Mouse (Mus musculus) heart, postnatal 36 days (tissue): ENCODE measurements around the gene Tmem260. TPM values are rescaled to one million over a fixed set of nuclear protein-coding genes. Genes with fewer than 3 reads are reported as not detected.
"Not testable (repeated sequence)": the region's sequence is repeated elsewhere in the genome, so short reads cannot be mapped to it uniquely, and the experiment has no call there.

Source experiments
- DNase-seq, 2 experiments: peaks; one replicate each; pipeline ENCODE4 v3.0.0; 2021 to 2022
- intact Hi-C: fragments of 180-260 bp; cut with DNase I; formaldehyde crosslinking; loops from one replicate; pipeline ENCODE4 v1.15.1; 2025
- total RNA-seq, 2 experiments: library from RNA; stranded (reverse); gene quantifications; 2 replicates each; pipeline ENCODE4 v1.2.3; 2021

The Tmem260 gene
- total RNA-seq, 2 experiments from 2014 or later, result 9.0 to 9.4 TPM

- intact Hi-C loops, DNase-seq: not testable (repeated sequence)
These were observed 29.9 kb downstream of the Tmem260 start for GRCm38 (mm10) chr14:48475834-48476233.

GRCm38 (mm10) chr14:48476278-48476677 lies 30.4 kb downstream of the Tmem260 start:
- no peak for DNase-seq
- intact Hi-C loops, result no loop called here

GRCm38 (mm10) chr14:48481591-48481990 lies 35.7 kb downstream of the Tmem260 start:
- DNase-seq, result no peak
- intact Hi-C loops, result no loop called here

DNA sequence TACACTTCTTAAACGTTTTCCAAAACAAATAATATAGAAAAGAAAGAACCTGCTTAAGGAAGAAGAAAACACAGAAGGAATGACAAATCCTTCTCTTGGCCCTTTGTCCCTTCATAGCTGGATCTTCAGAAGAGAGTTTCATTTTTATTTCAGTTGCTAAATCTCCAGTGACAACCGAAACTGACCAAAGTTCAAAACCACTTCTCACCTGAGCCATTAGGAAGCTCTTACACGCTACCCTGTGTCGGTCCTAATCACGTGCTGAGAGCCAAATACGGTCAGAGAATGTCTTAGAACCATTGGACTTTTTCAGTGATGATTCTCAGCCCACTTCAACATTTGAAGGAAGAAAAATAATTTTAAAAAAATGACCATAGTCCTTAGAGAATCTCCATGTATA lies 36.8 kb downstream of the Tmem260 start:
- DNase-seq, result no peak
- intact Hi-C loops, result no loop called here

DNA sequence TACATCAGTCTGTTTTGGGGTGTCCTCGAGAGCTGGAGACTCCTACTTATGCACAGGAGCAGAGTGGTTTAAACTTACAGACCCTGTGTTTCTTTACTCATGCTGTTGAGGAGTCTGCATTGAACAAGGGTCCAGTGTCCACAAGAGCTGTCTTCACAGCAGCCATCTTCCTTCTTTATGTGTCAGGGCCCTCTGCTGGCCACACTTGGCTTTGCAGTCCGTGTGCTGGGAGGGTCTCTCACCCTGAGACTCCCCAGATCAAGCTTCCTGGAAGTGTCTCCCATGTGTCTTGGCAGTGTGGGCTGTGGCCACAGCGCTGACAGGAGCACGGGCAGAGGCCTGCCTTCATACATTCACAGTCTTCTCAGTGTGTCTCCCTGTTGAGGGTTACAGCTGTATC lies 48.0 kb downstream of the Tmem260 start:
- DNase-seq, result peak; percentile 20 to 39
- intact Hi-C loops, result loop anchor here (1.0 to 5.0 kb wide), 2 partner anchors 47 to 124 kb away; partner anchors contain the start of gene Tmem260

DNA sequence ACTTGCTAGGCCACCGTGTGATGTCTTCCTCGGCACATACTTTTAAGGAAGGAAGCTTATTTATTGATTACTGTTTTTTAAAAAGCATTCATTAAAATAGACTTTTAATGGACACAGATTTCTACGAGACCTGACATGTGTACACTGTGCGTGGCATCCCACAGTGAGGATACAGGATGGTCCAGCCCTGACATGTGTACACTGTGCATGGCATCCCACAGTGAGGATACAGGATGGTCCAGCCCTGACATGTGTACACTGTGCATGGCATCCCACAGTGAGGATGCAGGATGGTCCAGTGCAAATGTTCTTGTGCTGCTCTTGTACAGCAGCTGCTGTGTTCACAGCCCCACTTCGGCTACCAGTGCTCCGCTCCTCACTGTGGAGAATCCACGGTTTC lies 56.6 kb downstream of the Tmem260 start:
- intact Hi-C loops, result no loop called here

GRCm38 (mm10) chr14:48503691-48504565 lies 58.0 kb downstream of the Tmem260 start:
- DNase-seq, result no peak

More for the DNA sequence above, 56.6 kb downstream of the Tmem260 start:
- DNase-seq, result no peak

DNA sequence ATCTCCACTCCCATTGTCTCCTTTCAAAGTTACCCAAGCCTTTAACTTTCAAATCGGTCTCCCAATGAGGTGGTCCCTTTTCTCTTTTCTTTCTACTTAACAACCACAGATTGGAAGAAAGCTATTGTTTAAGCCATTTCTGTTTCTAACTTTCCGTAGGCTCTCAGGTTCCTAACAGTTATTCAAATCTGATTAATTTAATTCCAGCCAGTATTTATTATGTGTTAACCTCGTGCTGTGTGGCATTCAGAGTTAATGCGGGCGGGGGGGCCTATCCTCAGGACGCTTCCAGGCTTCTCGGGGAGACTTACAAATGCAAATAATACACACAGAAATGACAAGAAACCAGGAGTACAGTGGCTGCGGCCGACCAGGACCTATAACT lies 58.6 kb downstream of the Tmem260 start:
- intact Hi-C loops, result no loop called here
- no peak for DNase-seq

More at GRCm38 (mm10) chr14:48503691-48504565, 58.0 kb downstream of the Tmem260 start:
- intact Hi-C loops, result no loop called here

- no peak for DNase-seq
- intact Hi-C loops, result no loop called here
These were observed 59.7 kb downstream of the Tmem260 start for GRCm38 (mm10) chr14:48505606-48506005.

GRCm38 (mm10) chr14:48507376-48507775 lies 61.5 kb downstream of the Tmem260 start:
- DNase-seq, result no peak
- intact Hi-C loops, result no loop called here

DNA sequence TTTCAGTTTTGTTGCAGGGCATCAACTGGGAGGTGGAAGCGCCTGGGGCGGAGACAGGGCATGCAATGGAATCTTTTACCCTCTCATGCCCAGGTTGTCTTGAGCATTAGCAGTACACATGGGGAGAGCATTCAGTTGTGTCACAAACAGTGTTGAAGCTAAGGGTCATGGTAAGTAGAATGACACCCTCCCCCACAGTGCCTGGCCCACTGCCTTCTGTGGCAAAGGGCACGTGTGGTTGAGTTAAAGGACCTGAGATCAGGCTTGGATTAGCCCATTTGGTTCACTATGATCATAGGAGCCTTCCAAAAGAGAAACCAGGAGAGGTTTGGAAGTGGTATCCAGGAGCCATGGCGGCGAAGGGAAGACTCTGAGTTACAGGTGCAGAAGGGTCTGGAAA lies 63.2 kb downstream of the Tmem260 start:
- DNase-seq, result no peak
- intact Hi-C loops, result no loop called here

DNA sequence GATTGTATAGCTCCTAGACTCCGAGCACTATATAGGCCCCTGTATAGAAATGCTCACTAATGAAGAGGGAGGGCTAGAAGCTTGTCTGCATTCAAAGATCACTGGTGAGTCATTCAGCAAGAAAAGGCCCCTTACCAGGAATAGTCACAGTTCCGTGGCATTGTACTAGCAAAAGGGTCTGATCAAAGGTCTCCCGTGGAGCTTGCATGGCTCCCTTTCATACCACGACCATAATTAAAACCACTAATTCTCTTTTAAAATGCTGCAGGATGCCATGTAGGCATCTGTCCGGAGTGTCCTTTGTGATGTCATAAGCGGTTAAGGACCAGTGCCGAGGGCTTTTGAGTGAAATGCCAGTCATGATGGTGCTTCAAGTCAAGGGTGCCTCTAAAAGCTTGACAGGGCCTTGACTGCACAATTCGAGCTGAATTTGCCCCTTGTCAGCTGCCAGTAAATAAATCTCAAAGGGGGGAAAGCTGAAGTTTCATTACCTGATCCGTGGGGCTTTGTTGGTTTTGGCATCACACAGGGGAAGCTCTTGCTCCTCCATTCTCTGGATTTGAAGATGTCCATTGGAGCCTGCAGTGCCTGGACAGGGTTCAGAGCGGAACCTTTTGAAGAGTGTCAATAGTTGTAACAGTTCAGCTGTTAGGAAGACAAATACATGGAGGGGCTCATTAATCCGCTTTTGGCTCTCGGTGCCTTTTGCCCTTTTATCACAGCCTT lies 67.3 kb downstream of the Tmem260 start:
- DNase-seq, result no peak
- intact Hi-C loops, result no loop called here

DNA sequence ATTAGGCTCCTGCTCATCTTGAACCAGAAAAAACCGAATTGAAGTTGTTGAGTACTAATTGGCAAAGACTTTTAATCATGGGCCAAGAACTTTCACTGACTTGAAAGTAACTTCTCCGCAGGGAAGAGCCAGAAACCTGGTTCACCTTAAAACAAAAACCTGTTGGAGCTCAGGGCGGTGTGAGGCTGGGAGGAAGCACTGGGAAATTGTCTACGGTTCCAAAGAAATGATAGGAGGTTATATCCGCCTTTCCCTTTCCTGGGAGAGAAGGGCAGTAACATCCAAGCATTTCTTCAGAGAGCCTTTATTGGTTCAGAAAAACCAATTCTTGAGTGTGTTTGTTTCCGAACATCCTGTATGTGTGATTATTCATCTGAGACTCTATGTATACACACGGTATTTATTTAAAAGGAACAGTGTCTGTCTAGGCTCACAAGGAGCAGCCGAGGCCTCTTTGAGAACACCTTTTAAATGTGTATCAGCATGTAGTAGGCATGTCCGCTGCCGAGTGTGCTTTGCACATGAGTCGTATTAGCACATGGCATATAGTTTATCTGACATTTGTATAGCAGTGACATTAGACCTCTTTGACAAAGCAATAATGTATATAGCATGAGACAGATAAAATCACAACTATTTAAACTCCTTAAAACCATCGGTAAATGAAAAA lies 68.0 kb downstream of the Tmem260 start:
- intact Hi-C loops, result no loop called here

GRCm38 (mm10) chr14:48514620-48515019 lies 68.7 kb downstream of the Tmem260 start:
- intact Hi-C loops, result no loop called here
- DNase-seq, result no peak

More for the DNA sequence above, 68.0 kb downstream of the Tmem260 start:
- no peak for DNase-seq

- DNase-seq, result no peak
- intact Hi-C loops, result no loop called here
These were observed 69.6 kb downstream of the Tmem260 start for GRCm38 (mm10) chr14:48515538-48515937.

DNA sequence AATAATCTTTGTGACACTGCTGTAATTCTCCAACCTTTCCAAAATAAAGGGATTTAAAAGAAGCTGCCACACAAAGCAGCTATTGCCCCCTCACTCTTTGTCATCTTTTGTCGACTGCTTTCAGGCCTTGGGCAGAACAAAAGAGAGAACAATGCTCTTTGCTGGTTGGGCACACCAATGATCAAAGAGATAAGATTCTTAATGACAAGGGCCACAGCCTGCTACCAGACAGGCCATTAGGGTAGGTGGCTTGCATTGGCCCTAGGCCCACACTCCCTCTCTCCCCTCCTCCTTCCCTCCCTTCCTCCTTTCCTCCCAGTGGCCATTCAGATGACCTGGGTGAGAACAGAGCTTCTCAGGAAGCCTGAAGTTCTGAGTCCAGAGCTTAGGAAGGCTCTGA lies 77.4 kb downstream of the Tmem260 start:
- DNase-seq, result no peak
- intact Hi-C loops, result loop anchor here (5.0 kb wide), 1 partner anchor 469 kb away; no protein-coding TSS in a partner anchor

DNA sequence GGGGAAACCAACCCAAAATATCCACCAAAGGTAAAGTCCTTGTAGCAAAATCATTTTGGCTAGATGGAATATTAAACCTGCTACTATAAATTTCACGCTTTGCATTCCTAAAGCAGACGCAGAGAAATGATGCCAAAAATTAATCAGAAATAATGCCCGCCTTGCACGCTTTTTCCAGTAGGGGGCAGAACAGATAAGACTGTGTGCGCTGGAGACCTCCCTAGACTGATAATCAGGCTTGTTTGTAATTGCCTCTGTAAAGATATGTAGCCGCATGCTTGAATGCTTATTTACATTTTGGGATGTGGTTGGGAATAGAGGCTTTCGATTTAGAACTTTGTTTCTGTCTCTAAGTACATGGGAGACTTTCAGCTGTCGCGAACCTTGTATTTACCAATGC lies 78.2 kb downstream of the Tmem260 start:
- peak; percentile 7 to 32 for DNase-seq
- intact Hi-C loops, result loop anchor here (1.0 to 5.0 kb wide), 2 partner anchors 468 to 594 kb away; no protein-coding TSS in a partner anchor

GRCm38 (mm10) chr14:48525055-48525454 lies 79.1 kb downstream of the Tmem260 start:
- intact Hi-C loops, result no loop called here
- no peak for DNase-seq

DNA sequence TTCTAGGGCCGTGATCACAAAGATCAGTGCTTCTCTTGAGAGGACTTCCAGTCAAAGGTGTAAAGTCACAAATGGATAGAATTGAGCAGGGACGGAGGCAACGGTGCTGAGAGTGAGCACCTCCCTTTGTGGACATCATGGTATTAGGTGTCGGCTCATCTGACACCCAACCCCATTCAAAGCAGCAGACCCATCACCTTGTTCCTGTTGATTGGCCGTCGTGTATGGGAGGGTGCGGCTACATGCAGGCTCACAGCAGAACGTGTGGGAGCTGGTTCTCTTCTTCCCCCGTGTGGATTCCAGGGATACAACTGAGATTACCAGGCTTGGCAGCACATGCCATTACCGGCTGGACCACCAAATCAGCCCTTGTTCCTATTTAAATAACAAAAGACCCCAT lies 84.7 kb downstream of the Tmem260 start:
- intact Hi-C loops, result no loop called here
- DNase-seq, result no peak

DNA sequence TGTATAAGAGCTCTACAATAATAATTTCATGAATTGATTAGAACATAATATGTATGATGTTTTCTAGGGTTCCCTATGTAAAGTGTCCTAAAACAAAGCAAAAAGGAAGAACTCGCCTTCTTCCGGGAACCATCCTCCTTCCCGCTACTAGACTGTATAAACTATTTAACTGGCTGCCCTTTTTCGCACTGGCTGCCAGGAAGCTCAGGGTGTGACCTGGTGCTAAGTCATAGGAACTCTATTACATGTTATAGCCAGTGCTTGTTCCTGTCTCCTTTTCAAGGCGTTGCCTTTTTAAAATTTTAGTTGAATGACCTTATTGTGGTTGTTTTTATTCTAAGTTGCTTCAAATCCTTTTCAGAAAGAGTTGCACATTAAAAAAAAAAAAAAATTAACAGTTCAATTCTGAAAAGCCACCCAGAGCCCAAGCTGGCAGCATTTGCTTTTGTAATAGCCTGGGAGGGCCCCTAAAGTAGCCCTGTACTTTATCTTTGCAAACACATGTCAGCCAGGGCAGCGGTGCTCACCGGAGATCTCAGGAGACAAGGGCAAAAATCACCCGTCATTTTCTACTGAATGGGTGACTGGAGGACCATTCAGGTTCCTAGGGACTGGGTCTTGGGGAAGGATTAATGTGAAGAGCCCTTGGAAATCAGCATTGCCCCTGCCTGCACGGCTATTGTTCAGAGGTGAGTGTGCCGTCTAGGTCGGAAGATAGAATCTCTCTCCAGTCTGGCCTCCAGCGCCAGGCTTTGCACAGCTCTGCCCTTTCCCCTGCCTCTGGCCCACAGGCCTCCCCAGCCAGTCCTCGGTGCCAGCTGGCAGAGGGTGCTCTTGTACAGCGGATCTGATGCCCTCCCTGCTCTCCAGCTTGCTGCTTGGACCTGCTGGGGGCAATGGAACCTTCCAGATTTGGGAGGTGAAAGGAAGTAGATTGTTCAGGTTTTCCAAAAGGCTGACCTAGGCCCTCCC lies 92.2 kb downstream of the Tmem260 start:
- intact Hi-C loops, result no loop called here
- peak; percentile 9 to 11 for DNase-seq
